Mouse (Mus musculus): ENCODE measurements around the gene Actr1b.

Gene Actr1b

GRCm38 (mm10) chr1:36714311-36714710, at the start of gene Actr1b:
Gene Actr1b (minus strand): TSS chr1:36714422.
- no peak for DNase-seq (ENCODE audit: low spot score)

- DNase-seq (ENCODE audit: low spot score) = peak; percentile 23
Observed at GRCm38 (mm10) chr1:36761568-36761967, 47.3 kb upstream of the Actr1b start, which contains the start of gene Zap70. Gene Zap70 (plus strand): TSS chr1:36761798.

GRCm38 (mm10) chr1:36761061-36761460, 46.8 kb upstream of the Actr1b start:
- no peak for DNase-seq (ENCODE audit: low spot score)

GRCm38 (mm10) chr1:36760401-36760800, 46.2 kb upstream of the Actr1b start:
- no peak for DNase-seq (ENCODE audit: low spot score)

- no peak for DNase-seq (ENCODE audit: low spot score)
Observed at GRCm38 (mm10) chr1:36759076-36759475, 44.9 kb upstream of the Actr1b start.

- no peak for DNase-seq (ENCODE audit: low spot score)
Observed at GRCm38 (mm10) chr1:36758553-36758952, 44.3 kb upstream of the Actr1b start.

GRCm38 (mm10) chr1:36753932-36754675, 39.9 kb upstream of the Actr1b start:
- no peak for DNase-seq (ENCODE audit: low spot score)

GRCm38 (mm10) chr1:36746452-36746851, 32.2 kb upstream of the Actr1b start:
- DNase-seq (ENCODE audit: low spot score) = no peak

GRCm38 (mm10) chr1:36745661-36746060, 31.4 kb upstream of the Actr1b start:
- DNase-seq (ENCODE audit: low spot score) = no peak

- peak; percentile 61 for DNase-seq (ENCODE audit: low spot score)
Observed at GRCm38 (mm10) chr1:36744268-36744944, 30.2 kb upstream of the Actr1b start.

- no peak for DNase-seq (ENCODE audit: low spot score)
Observed at GRCm38 (mm10) chr1:36743046-36743445, 28.8 kb upstream of the Actr1b start.

GRCm38 (mm10) chr1:36739231-36739630, 25.0 kb upstream of the Actr1b start:
- no peak for DNase-seq (ENCODE audit: low spot score)

- peak; percentile 72 for DNase-seq (ENCODE audit: low spot score)
Observed at GRCm38 (mm10) chr1:36737300-36737699, 23.1 kb upstream of the Actr1b start.

- DNase-seq (ENCODE audit: low spot score) = no peak
Observed at GRCm38 (mm10) chr1:36724057-36724431, 9.8 kb upstream of the Actr1b start.

GRCm38 (mm10) chr1:36723146-36724056, 9.2 kb upstream of the Actr1b start:
- no peak for DNase-seq (ENCODE audit: low spot score)

- no peak for DNase-seq (ENCODE audit: low spot score)
Observed at GRCm38 (mm10) chr1:36718786-36719185, 4.6 kb upstream of the Actr1b start.

GRCm38 (mm10) chr1:36711104-36711503, 3.1 kb downstream of the Actr1b start:
- DNase-seq (ENCODE audit: low spot score) = no peak

- DNase-seq (ENCODE audit: low spot score) = peak; percentile 99
Observed at GRCm38 (mm10) chr1:36709854-36710280, 4.4 kb downstream of the Actr1b start, which contains the start of gene 4933424G06Rik. Gene 4933424G06Rik (plus strand): TSS chr1:36710149.

- peak; percentile 32 for DNase-seq (ENCODE audit: low spot score)
Observed at GRCm38 (mm10) chr1:36709055-36709853, 5.0 kb downstream of the Actr1b start.

- peak; percentile 10 for DNase-seq (ENCODE audit: low spot score)
Observed at GRCm38 (mm10) chr1:36708626-36709025, 5.6 kb downstream of the Actr1b start.

GRCm38 (mm10) chr1:36707797-36708196, 6.4 kb downstream of the Actr1b start:
- no peak for DNase-seq (ENCODE audit: low spot score)
